Mouse (Mus musculus): ENCODE measurements around the gene Pcsk2.

Gene Pcsk2

GRCm38 (mm10) chr2:143837291-143837701 is 291.3 kb downstream of the Pcsk2 start:
- DNase-seq (ENCODE audit: low read depth, low spot score) = peak; percentile 39

GRCm38 (mm10) chr2:143838698-143839097 is 292.7 kb downstream of the Pcsk2 start:
- DNase-seq (ENCODE audit: low read depth, low spot score) = no peak

GRCm38 (mm10) chr2:143839458-143839857 is 293.5 kb downstream of the Pcsk2 start:
- DNase-seq (ENCODE audit: low read depth, low spot score) = no peak

- no peak for DNase-seq (ENCODE audit: low read depth, low spot score)
Measured at GRCm38 (mm10) chr2:143840895-143841294, 294.9 kb downstream of the Pcsk2 start.

- DNase-seq (ENCODE audit: low read depth, low spot score) = no peak
Measured at GRCm38 (mm10) chr2:143841536-143841935, 295.6 kb downstream of the Pcsk2 start.

GRCm38 (mm10) chr2:143844779-143845178 is 298.8 kb downstream of the Pcsk2 start:
- no peak for DNase-seq (ENCODE audit: low read depth, low spot score)

- DNase-seq (ENCODE audit: low read depth, low spot score) = no peak
Measured at GRCm38 (mm10) chr2:143846799-143847198, 300.8 kb downstream of the Pcsk2 start.

- DNase-seq (ENCODE audit: low read depth, low spot score) = no peak
Measured at GRCm38 (mm10) chr2:143847291-143847690, 301.3 kb downstream of the Pcsk2 start.

- peak; percentile 47 for DNase-seq (ENCODE audit: low read depth, low spot score)
Measured at GRCm38 (mm10) chr2:143851354-143852221, 305.6 kb downstream of the Pcsk2 start.

- DNase-seq (ENCODE audit: low read depth, low spot score) = no peak
Measured at GRCm38 (mm10) chr2:143852295-143853275, 306.6 kb downstream of the Pcsk2 start.

GRCm38 (mm10) chr2:143853447-143853846 is 307.5 kb downstream of the Pcsk2 start:
- DNase-seq (ENCODE audit: low read depth, low spot score) = no peak

GRCm38 (mm10) chr2:143859166-143859565 is 313.2 kb downstream of the Pcsk2 start:
- no peak for DNase-seq (ENCODE audit: low read depth, low spot score)

GRCm38 (mm10) chr2:143862484-143863231 is 316.7 kb downstream of the Pcsk2 start, which contains the start of gene Bfsp1:
Gene Bfsp1 (minus strand): TSS chr2:143863173.
- DNase-seq (ENCODE audit: low read depth, low spot score) = no peak

GRCm38 (mm10) chr2:143864600-143864999 is 318.6 kb downstream of the Pcsk2 start:
- DNase-seq (ENCODE audit: low read depth, low spot score) = no peak
